In genomic region chr10:18321861-18322260, GRCm38 (mm10) we compare ENCODE assay signal across 21 mouse cellular contexts. TPM values are rescaled to one million over a fixed set of nuclear protein-coding genes. Genes with fewer than 3 reads are reported as not detected.
A peak's percentile ranks its signal among the peaks of the same experiment; 100 is the strongest.
DNase-seq lines count a peak whose midpoint lies in the region; ATAC-seq and TF ChIP-seq lines count a peak whose summit lies in the region.
"Had no signal": no experiment of that assay in that cellular context is flagged by ENCODE, and none has a peak within 500 bp of the region (broad histone marks: within the 10 kb centered on the region; RNA-seq: fewer than 3 reads in every experiment).

No protein-coding gene starts in this region.

- no peak overlapping the region for H3K27ac ChIP-seq in kidney, adult 2 months (ENCODE audit: insufficient read depth, low read depth, low read length)
- no peak overlapping the region for H3K27ac ChIP-seq in kidney, embryonic 15.5 days
- no peak overlapping the region for H3K27ac ChIP-seq in kidney, embryonic 14.5 days (ENCODE audit: low read depth, low read length)

- no peak for TF ChIP-seq POLR2A in kidney, adult 2 months (IDR thresholded peaks at IDR 0.05; ENCODE audit: low read depth, low read length)

- 59% methylated on average over 6 of the region's 6 CpGs for WGBS in kidney, adult 2 months
- 69% methylated on average over 6 of the region's 6 CpGs for WGBS in kidney, embryonic 15.5 days
- WGBS in kidney, embryonic 14.5 days = 64% methylated on average over 6 of the region's 6 CpGs

- H3K9me3 ChIP-seq in kidney, embryonic 15.5 days (replicated peaks) = no peaks in the 10 kb centered on the region
- H3K9me3 ChIP-seq in kidney, embryonic 14.5 days (ENCODE audit: control insufficient read depth, low read length) = no peaks in the 10 kb centered on the region

- no peaks in the 10 kb centered on the region for H3K27me3 ChIP-seq in kidney, adult 2 months (replicated peaks; ENCODE audit: control insufficient read depth, insufficient read depth, low read length)
- no peaks in the 10 kb centered on the region for H3K27me3 ChIP-seq in kidney, embryonic 15.5 days
- no peaks in the 10 kb centered on the region for H3K27me3 ChIP-seq in kidney, embryonic 14.5 days (ENCODE audit: control insufficient read depth, insufficient read depth, low read length)
- H3K27me3 ChIP-seq: CH12.LX, Patski had no signal

- H3K36me3 ChIP-seq in kidney, adult 2 months (ENCODE audit: control insufficient read depth, insufficient read depth, low read length) = no peaks in the 10 kb centered on the region
- no peaks in the 10 kb centered on the region for H3K36me3 ChIP-seq in kidney, embryonic 15.5 days
- H3K36me3 ChIP-seq in kidney, embryonic 14.5 days (ENCODE audit: control insufficient read depth, insufficient read depth, low read length) = no peaks in the 10 kb centered on the region
- H3K36me3 ChIP-seq: G1E had no signal

- peak; percentile 65 for DNase-seq in heart, adult 11 months
- DNase-seq in heart, adult 9 months (ENCODE audit: low spot score in 2 of 2) = no peak
- DNase-seq in kidney, adult 2 months = peak; percentile 41
- peak; percentile 55 for DNase-seq in kidney, adult 9 months
- DNase-seq: adrenal gland, adult 2 months; adrenal gland, adult 8-10 months; adrenal gland, postnatal 10 days; adrenal gland, postnatal 14 days; adrenal gland, postnatal 25 days; adrenal gland, postnatal 36 days; B cell, adult 2 months; cerebellum, adult 11 months; cerebellum, adult 11-12 months; cerebellum, adult 18-20 months had no signal

- ATAC-seq in kidney, embryonic 15.5 days (replicated peaks; ENCODE audit: low FRiP score) = no peak
- no peak for ATAC-seq in kidney, embryonic 14.5 days (ENCODE audit: low FRiP score, low TSS enrichment)
- ATAC-seq: activated CD4-positive, CD25-positive, alpha-beta regulatory T cell, adult 4 months; CD4-positive, CD25-positive, alpha-beta regulatory T cell, adult 4 months; Patski had no signal

- no peak overlapping the region for H3K9ac ChIP-seq in kidney, embryonic 15.5 days
- H3K9ac ChIP-seq in kidney, embryonic 14.5 days (ENCODE audit: low read depth, low read length) = no peak overlapping the region

- H3K4me1 ChIP-seq in kidney, adult 2 months (ENCODE audit: control insufficient read depth, insufficient read depth, low read length) = peaks cover 4% of the 10 kb centered on the region; the same call in 1 of the 2 replicates
- peaks cover 36% of the 10 kb centered on the region for H3K4me1 ChIP-seq in kidney, embryonic 15.5 days
- H3K4me1 ChIP-seq in kidney, embryonic 14.5 days (ENCODE audit: control insufficient read depth, insufficient read depth, low read length) = peaks cover 8% of the 10 kb centered on the region; the same call in 1 of the 2 replicates

- TF ChIP-seq CTCF in kidney, adult 2 months (conservative IDR thresholded peaks at IDR 0.05; ENCODE audit: insufficient read depth, insufficient read length, low read depth, low read length) = no peak

- no peak overlapping the region for H3K4me3 ChIP-seq in kidney, adult 2 months (ENCODE audit: insufficient read depth, low read depth, low read length)
- H3K4me3 ChIP-seq in kidney, embryonic 15.5 days (replicated peaks) = no peak overlapping the region
- no peak overlapping the region for H3K4me3 ChIP-seq in kidney, embryonic 14.5 days (ENCODE audit: low read length)

- H3K4me2 ChIP-seq in kidney, embryonic 15.5 days = no peak overlapping the region
- no peak overlapping the region for H3K4me2 ChIP-seq in kidney, embryonic 14.5 days (replicated peaks; ENCODE audit: low read depth, low read length)

RNA-seq across cellular contexts. Expression of gene Nhsl1, which starts 3.1 kb away (rescaled TPM):
- polyA plus RNA-seq in kidney, adult 2 months (2012; rRNA removed) = 10.4 and 11.7 TPM in 2 replicates
- polyA plus RNA-seq in kidney, embryonic 15.5 days (2015; fragmentation: Nextera tagmentation; extraction: Ambion mirVana) = 9.4 and 9.5 TPM in 2 replicates
- polyA plus RNA-seq in kidney, embryonic 14.5 days (2014; fragmentation: Nextera tagmentation; extraction: Ambion mirVana) = 9.8 and 11.9 TPM in 2 replicates
- polyA plus RNA-seq: G1E had no signal

Comparison
In these comparisons a context has a peak if more than half of its experiments do, and no peak if none do; other contexts are left out.
1. DNase-seq: peak in heart, adult 11 months (single experiment), kidney, adult 2 months (single experiment) and kidney, adult 9 months (single experiment); none in heart, adult 9 months (0 of 2).